Mouse (Mus musculus) liver, embryonic 14.5 days (tissue): ENCODE data around the gene Gm21985. TPM values are rescaled to one million over a fixed set of nuclear protein-coding genes. Genes with fewer than 3 reads are reported as not detected.
A peak's percentile ranks its signal among the peaks of the same experiment; 100 is the strongest.

ENCODE experiments used
- ATAC-seq: fragments of 200-750 bp; cut with Nextera tagmentation; 2 replicates; pipeline ENCODE4 v1.8.0; 2017; ENCODE audit warnings: moderate number of reproducible peaks, mild to moderate bottlenecking, moderate library complexity; ENCODE audit not compliant: insufficient read depth
- DNase-seq, 3 experiments: peaks; one replicate each; pipeline ENCODE4 v3.0.0-alpha.2; 2012 to 2013; ENCODE audit warnings: low read depth in 3 of 3, low spot score in 3 of 3
- H3K27ac ChIP-seq: fragments of 300-500 bp; sonication (generic); 2 replicates; pipeline ENCODE4 v1.5.1; 2014; ENCODE audit warnings: moderate library complexity, mild to moderate bottlenecking, control low read depth, inconsistent platforms
- H3K27me3 ChIP-seq: fragments of 300-500 bp; sonication (generic); 2 replicates; pipeline ENCODE4 v1.6.1; 2014; ENCODE audit warnings: mild to moderate bottlenecking, low read length, moderate library complexity; ENCODE audit not compliant: control insufficient read depth, insufficient read depth
- H3K36me3 ChIP-seq: fragments of 300-500 bp; sonication (generic); replicated peaks from 2 replicates; pipeline ENCODE4 v1.6.1; 2014; ENCODE audit warnings: low read depth; ENCODE audit not compliant: control insufficient read depth, insufficient read depth
- H3K4me1 ChIP-seq, 2 experiments: fragments of 200-500 bp in 1 of 2; fragments of 300-500 bp in 1 of 2; sonication (generic) in 1 of 2; replicated peaks; 2 replicates each; pipeline ENCODE4 v1.6.1; 2012 to 2014; ENCODE audit warnings: antibody characterized with exemption in 1 of 2, inconsistent platforms in 1 of 2, low read length in 1 of 2; ENCODE audit not compliant: control insufficient read depth in 2 of 2, insufficient read depth in 2 of 2
- H3K4me2 ChIP-seq: fragments of 300-500 bp; sonication (generic); 2 replicates; pipeline ENCODE4 v1.6.1; 2014; ENCODE audit warnings: low read depth, mild to moderate bottlenecking, control low read depth, moderate library complexity
- H3K4me3 ChIP-seq, 2 experiments: fragments of 200-500 bp in 1 of 2; fragments of 300-500 bp in 1 of 2; sonication (generic) in 1 of 2; 2 replicates each; pipeline ENCODE4 v1.5.1; 2012 to 2014; ENCODE audit warnings: low read depth in 2 of 2, low read length in 2 of 2, mild to moderate bottlenecking in 2 of 2, control low read depth in 1 of 2, inconsistent platforms in 1 of 2, moderate library complexity in 1 of 2; ENCODE audit not compliant: insufficient read depth in 1 of 2
- H3K9ac ChIP-seq: fragments of 300-500 bp; sonication (generic); replicated peaks from 2 replicates; pipeline ENCODE4 v1.6.1; 2014; ENCODE audit warnings: mild to moderate bottlenecking, control low read depth, moderate library complexity
- H3K9me3 ChIP-seq: fragments of 300-500 bp; sonication (generic); 2 replicates; pipeline ENCODE4 v1.6.1; 2016; ENCODE audit warnings: low read length, mixed read lengths; ENCODE audit not compliant: control insufficient read depth
- CTCF ChIP-seq: IDR thresholded peaks from 2 replicates; pipeline ENCODE4 v1.5.1; 2016; ENCODE audit warnings: antibody characterized with exemption, low read depth, control low read depth
- EP300 ChIP-seq: IDR thresholded peaks from 2 replicates; pipeline ENCODE4 v1.6.1; 2016; ENCODE audit warnings: antibody characterized with exemption, low read depth
- WGBS: fragments of 180-500 bp; shearing (Covaris S2); extraction: QIAGEN DNeasy Blood & Tissue Kit; methylation state at CpG from one replicate; pipeline ENCODE4 v1.1.7; 2014; ENCODE audit not compliant: insufficient replicate concordance; 5-methylcytosine and 5-hydroxymethylcytosine counted together
- polyA plus RNA-seq, 2 experiments: library from polyadenylated mRNA; depleted of rRNA in 1 of 2; stranded (reverse) in 1 of 2; unstranded in 1 of 2; fragments of >200 nt; fragmentation: Nextera tagmentation in 1 of 2; extraction: Ambion mirVana in 1 of 2; gene quantifications; 2 replicates each; pipeline versions ENCODE4 v1.2.1 to v1.2.3; 2012 to 2014

The Gm21985 gene
- polyA plus RNA-seq, 2 experiments, result not detected

GRCm38 (mm10) chr2:112232623-112233022 is 33.5 kb upstream of the Gm21985 start:
- no peaks in the 10 kb centered on the region for H3K4me1 ChIP-seq
- no peaks in the 10 kb centered on the region for H3K27me3 ChIP-seq
- no peaks in the 10 kb centered on the region for H3K36me3 ChIP-seq
- H3K9ac ChIP-seq, result no peak overlapping the region
- DNase-seq (no peak), ATAC-seq (no peak)
- H3K4me3 ChIP-seq, result no peak overlapping the region
- H3K27ac ChIP-seq, result no peak overlapping the region
- no peaks in the 10 kb centered on the region for H3K9me3 ChIP-seq
- 30% methylated on average over 1 of the region's 1 CpGs for WGBS
- TF ChIP-seq CTCF, result no peak
- TF ChIP-seq EP300, result no peak
- H3K4me2 ChIP-seq, result no peak overlapping the region

GRCm38 (mm10) chr2:112236620-112237019 is 29.5 kb upstream of the Gm21985 start:
- no peak for TF ChIP-seq EP300
- TF ChIP-seq CTCF, result no peak
- Histone ChIP-seq H3K4me2 (no peak overlapping the region), H3K4me3 (no peak overlapping the region), H3K36me3 (no peaks in the 10 kb centered on the region), H3K9ac (no peak overlapping the region), H3K9me3 (no peaks in the 10 kb centered on the region), H3K4me1 (peaks cover 0 to 3% of the 10 kb centered on the region in 2 experiments; a peak in 1 of 4 replicates), H3K27ac (no peak overlapping the region), H3K27me3 (no peaks in the 10 kb centered on the region; the same call in 1 of the 2 replicates)
- WGBS, result 60% methylated on average over 2 of the region's 2 CpGs
- ATAC-seq (no peak), DNase-seq (no peak)

DNA sequence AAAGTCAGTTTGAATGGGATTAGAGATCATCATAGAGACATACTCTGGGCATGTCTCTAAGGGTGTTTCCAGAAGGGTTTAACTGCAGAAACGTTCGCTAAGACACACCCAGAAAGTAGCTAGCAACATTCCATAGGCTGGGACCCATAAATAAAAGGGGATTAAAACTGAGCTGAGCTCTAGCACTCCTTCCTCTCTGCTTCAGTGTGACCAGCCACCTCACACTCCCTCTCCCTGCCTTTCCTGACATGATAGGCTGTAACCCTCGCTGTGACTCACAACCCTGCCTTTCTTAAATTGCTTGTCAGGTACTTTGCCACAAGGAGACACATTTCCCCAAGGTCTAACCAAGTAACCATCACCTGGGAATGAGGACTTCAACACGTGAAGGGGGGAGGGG is 28.1 kb upstream of the Gm21985 start:
- Histone ChIP-seq H3K4me2 (no peak overlapping the region), H3K9ac (no peak overlapping the region), H3K27ac (no peak overlapping the region), H3K4me3 (no peak overlapping the region), H3K36me3 (no peaks in the 10 kb centered on the region), H3K9me3 (no peaks in the 10 kb centered on the region), H3K27me3 (no peaks in the 10 kb centered on the region; the same call in 1 of the 2 replicates), H3K4me1 (peaks cover 0 to 3% of the 10 kb centered on the region in 2 experiments; a peak in 1 of 4 replicates)
- TF ChIP-seq EP300, result no peak
- DNase-seq, result no peak
- 11% methylated on average over 4 of the region's 4 CpGs for WGBS
- ATAC-seq, result no peak

DNA sequence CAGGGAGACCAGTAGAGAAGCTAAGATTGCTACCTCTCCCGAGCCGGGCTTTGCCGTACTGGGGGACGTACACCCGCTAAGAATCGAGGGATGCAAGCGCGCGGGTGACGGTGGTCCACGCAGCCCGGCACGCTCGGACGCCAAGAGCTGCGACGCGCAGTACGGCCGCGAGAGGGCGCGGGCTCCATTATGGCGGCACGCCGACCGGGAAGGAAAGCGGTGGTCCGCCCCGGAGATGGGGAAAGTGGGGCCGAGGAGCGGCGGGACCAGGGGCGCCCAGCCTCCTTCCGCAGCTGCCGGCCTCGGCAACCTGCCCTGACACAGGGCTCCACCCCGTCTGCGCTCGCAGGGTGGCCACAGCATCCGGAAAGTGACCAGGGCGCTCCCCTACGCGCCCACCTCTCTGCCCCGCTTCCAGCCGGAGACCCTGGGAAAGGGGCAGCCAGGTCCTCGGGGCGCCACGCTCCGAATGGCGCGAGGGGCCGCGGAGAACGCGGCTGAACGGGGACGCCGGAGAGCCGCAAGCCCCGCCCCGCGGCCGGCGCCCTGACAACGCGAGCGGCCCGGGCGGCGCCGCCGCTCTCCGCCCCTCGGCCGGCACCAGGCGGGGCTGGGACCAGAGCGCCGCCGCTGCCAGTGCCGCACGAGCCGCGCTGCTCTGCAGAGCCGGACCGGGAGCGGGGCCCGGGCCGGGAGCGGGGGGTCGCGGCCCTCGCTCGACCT is 26.7 kb upstream of the Gm21985 start, which contains the start of gene Lpcat4:
Gene Lpcat4 (plus strand): TSS at position 257 of the 723 bp plus-strand sequence.
- Histone ChIP-seq H3K27me3 (no peaks in the 10 kb centered on the region; the same call in 1 of the 2 replicates), H3K4me3 (peak within 1 kb of the TSS; percentile 61 to 78), H3K9ac (peak within 1 kb of the TSS; percentile 70), H3K9me3 (no peaks in the 10 kb centered on the region), H3K27ac (peak within 1 kb of the TSS; percentile 24; the same call in 1 of the 2 replicates), H3K36me3 (no peaks in the 10 kb centered on the region), H3K4me1 (peaks cover 0 to 3% of the 10 kb centered on the region in 2 experiments; a peak in 1 of 4 replicates), H3K4me2 (peak within 1 kb of the TSS; percentile 71)
- TF ChIP-seq CTCF, result peak; percentile 87
- TF ChIP-seq EP300, result no peak
- DNase-seq, result peak; percentile 47 to 60 (median 54)
- WGBS, result under 1% methylated on average over 88 of the region's 94 CpGs
- peak; percentile 92 for ATAC-seq

DNA sequence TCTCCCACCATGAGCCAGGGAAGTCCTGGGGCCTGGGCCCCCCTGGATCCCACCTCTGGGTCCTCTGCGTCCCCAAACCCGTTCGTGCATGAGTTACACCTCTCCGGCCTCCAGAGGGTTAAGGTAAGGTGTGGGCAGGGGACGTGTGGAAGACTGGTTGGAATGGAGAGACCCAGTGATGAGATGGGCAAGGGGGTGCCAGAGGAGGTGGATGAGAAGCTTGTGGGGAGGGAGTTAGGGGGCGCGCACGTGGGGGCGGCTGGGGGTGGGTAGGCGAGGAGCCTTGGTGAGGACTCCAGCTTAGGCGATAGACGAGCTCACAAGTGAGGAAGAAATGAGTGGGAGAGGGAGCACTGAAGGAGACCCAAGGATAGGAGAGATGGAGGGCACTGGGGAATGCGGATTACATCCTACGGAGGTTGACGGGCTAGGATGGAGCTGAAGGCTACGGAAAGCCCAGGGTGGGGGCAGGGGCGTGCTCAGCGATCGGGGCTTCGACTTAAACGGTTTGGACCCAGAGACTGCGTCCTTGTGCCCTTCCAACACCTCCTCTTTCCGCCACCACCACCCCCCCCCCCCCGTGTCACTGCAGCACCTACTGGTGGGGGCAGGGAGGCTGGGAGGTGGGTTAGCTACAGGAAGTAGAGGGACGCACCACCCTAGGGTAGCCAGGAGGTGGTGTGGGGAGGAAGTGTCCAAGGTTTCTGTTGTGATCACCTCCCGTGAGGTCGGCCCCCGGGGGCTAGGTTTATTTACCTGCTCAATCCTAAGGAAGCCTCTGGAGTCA is 26.0 kb upstream of the Gm21985 start:
- peak; percentile 14; the same call in 1 of the 2 replicates for ATAC-seq
- Histone ChIP-seq H3K27me3 (no peaks in the 10 kb centered on the region; the same call in 1 of the 2 replicates), H3K4me2 (peak overlapping the region; percentile 71), H3K9ac (peak overlapping the region; percentile 5; the same call in 1 of the 2 replicates), H3K4me3 (peak overlapping the region; percentile 61 to 78), H3K9me3 (no peaks in the 10 kb centered on the region), H3K4me1 (peaks cover 0 to 3% of the 10 kb centered on the region in 2 experiments; a peak in 1 of 4 replicates), H3K36me3 (no peaks in the 10 kb centered on the region), H3K27ac (no peak overlapping the region)
- WGBS, result under 1% methylated on average over 25 of the region's 28 CpGs
- TF ChIP-seq CTCF, result no peak
- TF ChIP-seq EP300, result no peak
- DNase-seq, result no peak
